Mouse (Mus musculus): ENCODE measurements at regions not wholly inside any gene's neighbourhood (a gene's known extent, or its start where the extent isn't known, plus 50 kb on each side); places are given as distances from the start of the nearest gene placed in this dataset.

DNA sequence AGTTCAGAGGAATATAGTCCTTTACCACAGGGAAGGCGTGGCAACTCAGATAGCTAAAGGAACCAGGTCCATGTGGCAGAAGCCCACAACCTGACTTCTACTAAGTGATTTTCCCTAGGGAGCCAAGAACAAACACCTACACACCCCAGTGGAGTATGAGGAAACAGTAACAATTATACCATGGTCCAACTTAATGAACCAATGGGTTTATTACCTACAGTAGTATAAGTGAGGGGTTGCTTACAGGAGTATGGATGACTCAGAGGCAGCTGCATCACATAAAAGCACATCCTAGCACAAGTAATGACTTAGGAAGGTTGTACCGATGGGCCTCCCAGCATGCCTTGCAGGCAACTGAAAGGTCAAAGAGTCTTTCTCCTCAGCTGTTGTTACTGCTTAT is 98.7 kb upstream of the Cul1 start:
- no peak for DNase-seq

DNA sequence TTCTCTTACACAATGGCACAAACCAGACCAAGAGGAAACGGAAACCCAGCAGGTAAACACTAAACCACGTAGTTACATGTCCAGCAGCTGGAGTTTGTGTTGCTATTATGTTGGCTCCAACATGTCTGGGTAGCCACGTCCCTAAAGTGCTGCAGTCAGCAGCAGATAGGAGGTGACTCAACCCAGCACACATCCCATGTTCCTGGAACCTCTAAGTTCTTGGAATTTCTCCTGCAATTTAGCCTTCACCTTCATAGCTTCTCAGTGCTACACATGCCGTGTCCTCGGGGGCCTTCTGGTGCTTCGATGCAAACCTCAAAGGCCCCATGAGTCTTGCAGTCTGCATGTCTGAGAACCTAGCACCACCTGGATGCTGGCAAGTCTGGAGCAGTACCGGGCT is 97.7 kb upstream of the Cul1 start:
- DNase-seq = no peak

DNA sequence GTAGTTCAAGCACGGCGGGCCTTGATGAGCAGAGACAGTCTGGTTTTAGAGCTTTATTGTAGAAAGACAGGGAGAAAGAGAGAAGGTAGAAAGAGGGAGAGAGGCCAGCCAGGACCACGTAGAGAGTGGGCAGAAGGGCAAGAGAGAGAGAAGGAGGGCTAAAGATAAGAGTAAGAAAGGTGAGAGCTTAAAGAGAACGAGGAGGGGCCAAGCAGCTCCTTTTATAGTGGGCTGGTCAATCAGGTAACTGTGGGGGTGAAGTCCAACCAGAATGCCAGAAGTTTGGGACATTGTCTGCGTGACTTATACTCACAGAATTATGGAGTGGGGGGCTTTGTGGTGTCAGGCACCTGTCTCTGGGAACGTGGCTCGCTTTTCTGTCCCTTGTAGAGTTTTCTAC is 96.7 kb upstream of the Cul1 start:
- no peak for DNase-seq

DNA sequence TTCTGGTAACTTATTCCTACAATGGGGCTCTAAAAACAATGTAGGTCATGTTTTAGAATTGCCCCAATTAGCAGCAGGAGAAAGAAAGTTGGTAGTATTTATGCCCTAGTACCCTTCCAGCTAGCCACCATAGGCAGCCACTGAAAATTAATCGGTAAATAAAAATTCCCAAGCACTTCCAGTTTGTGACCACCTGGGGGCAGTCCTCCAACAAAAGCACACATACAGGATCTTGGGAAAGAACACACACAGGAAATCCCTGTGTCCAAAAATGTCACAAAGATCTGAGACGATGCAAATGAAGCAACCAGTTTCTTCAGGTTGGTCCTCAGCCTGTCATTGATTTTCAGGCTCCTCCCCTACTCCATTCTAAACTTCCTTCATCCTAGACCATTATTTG is 94.5 kb upstream of the Cul1 start:
- DNase-seq = peak; percentile 37

DNA sequence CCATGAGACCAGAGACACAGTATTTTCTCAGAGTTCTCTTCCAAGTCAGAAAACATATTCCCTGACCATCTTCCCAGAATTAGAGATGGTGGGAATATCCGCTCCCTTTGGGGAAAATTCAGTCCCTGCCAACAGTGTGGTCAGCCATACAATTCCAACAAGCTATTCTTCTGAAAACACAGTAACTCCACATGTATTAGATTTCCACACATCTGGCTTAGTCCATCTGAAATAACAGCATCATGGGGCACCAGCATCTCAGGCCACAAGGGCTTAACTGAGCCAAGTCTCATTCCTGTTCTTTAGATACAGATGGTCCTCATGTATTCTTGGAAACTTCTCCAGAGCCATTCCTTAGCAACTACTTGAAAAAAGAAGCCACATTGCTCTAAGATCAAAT is 89.2 kb upstream of the Cul1 start:
- no peak for DNase-seq

DNA sequence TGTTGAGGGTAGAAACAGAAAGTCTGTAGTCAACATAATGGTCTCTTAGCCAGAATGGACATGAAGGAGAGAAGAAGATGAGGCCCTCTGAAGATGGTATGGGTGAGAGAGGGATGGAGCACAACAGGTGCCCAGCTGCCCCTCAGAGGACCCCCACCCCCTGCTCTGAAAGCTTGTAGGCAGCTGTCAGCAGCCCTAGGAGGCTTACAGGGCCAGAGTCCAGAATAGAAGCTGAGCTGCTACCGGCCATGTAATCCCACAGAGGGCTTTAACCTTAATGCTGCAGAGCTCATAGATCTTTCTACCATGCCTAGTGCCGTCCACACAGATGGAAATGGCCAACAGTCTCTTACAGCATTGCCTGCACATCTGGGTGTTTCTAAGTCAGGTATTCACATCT is 88.6 kb upstream of the Cul1 start:
- no peak for DNase-seq

DNA sequence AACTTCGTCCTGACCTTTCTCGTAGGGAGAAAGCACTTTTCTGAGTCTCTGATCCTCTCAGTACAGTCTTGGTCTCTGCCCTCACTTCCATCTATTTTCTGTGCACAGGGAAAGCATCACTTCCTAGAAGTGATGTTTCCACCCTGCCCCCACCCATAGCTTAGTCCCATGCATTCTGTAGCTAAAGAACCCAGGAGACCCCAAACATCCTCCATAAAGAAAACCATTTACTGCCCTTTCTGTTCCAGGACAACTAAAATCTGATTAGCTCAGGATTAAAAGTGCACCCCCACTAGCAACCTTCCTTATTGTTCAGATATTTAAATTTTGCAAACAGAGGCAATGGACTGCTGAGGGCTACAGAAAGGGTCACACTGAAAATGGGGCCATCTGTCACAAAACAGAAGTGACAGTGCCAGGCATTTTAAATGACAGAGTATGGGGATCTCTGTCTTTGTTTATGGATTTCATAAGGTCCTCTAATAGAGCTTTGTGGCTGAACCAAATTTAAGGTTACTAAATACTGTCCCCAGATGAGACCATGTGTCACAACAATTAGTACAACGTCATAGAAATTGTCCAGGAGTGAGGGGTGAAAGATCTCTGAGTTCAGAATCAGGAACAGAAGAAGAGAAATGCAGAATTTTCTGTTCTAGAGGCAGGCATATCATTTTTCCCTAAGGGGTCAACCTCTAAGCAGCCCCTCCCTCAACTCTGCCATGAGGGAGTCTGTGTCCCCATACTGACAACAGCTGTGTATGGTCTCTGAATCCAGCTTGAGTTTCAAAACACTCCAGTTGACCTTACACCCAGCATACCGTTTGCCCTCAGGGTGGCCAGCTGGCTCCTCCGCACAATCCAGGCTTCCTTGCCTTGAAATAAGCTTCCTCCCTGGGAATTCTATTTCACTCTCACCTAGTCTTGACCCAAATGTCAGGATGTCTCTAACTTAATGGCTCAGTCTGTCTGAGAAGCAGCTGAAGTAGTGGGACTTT is 87.2 kb upstream of the Cul1 start:
- no peak for DNase-seq

DNA sequence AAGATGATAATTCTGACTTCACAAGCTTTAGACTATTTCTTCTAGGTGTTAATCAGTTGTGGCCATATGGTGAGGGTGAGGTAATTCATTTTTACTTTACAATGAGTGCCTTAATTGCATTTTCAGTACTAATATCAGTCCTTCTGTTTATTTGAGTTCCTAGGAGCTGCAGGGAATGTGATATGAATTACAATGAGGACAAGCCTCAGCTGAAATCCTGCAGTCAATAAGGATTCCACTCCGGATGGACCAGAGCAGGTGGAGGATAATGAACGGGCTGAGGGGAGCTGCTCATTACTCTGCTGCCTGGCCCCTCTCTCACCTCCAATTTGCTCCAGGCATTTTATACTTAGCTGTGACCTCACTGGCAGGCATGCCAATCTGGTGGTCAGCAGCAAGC is 85.7 kb upstream of the Cul1 start:
- no peak for DNase-seq

DNA sequence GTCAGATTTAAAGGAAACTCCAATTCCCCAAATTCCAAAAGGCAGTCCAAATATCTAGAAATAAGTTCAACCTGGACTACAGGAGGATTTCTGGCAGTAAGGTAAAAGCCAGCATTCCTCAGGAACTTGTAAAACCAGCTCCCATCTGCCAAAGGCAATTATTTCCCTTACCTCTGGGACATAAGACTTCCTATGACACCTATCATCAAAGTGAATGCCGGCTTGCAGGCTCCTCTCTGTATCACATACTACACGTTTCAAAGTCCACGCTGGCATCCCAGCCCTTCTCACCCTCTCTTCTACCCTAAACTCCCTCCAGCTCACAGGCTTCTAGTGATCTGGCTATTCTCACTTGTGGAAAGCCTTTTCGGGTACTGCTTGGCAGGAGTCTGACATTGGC is 77.5 kb upstream of the Cul1 start:
- no peak for DNase-seq

DNA sequence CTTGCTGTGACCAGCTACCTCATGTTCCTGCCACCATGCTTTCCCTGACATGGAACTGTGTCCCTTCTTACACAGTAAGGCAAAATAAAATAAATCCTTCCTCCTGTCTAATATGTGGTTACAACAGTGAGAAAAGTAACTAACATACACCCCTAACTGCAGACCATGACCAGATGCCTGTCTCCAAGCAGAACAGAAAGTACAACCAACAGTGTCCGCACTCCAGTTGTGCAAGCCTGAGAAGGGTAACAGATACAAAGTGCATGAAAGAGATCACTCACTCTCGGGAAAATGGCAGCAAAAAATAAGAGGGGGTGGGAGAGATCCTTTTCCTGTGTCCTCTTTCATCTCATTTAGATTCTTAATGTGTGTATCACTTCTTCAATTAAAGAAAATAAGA is 71.7 kb upstream of the Cul1 start:
- DNase-seq = no peak

DNA sequence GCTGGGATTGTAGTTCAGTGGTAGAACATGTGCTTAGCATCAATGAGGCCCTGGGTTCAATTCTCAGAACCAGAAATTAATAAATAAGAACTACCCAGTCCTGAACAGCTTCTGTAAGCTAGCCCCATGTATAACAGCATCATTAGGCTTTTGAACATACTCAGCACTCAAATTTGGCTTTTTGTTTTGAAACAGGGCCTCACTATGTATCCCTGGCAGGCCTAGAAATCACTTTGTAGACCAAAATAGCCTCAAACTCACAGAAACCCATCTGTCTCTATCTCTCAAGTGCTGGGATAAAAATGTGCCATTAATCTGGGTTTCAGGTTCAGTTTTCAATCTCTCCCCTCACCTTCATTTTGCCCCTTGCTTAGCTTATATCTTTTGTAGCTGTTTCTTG is 66.6 kb upstream of the Cul1 start:
- no peak for DNase-seq

DNA sequence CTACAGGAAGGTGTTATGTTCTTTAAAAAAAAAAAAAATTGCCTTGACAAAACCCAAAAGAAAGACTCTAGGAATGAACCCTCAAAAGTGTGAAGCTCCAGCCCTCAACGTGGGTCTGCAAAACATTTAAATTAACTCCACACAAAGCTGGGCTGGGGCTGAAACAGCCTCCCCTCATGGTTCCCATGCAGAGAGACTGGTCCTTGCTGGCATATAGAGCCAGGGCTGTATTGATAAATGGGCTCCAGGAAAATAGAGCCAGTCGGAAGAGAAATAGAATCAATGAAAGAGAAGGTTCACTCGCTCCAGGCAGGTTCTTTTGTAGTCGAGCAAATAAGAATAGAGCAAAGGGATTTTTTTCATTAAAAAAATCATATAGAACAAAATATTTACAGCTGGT is 63.3 kb upstream of the Cul1 start:
- DNase-seq = no peak

DNA sequence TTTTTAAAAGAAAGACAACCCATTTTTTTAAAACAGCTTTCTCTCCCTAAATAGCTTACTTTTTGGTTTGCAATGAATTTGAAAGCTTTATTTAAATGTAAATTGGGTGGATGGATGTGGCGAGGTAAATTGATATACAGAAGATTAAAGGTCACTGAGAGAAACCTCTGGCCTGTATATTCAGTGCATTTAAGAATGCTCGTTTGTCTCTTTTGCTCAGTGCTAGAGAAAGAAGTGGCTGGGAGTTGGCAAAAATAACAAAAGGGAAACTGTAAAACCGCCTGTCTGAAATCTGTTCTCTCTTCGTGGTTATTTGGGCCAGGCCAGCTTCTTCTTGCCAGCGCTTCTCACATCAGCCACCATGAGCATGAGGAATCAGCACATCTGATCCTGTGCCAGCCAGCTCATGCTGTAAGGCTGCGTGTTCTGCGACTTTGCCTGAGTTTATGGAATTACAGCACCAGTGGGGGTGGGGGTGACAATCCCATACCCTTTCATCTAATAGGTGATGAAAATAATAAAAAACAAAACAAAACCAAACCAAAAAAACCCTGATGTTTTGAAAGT is 62.7 kb upstream of the Cul1 start:
- DNase-seq = no peak

DNA sequence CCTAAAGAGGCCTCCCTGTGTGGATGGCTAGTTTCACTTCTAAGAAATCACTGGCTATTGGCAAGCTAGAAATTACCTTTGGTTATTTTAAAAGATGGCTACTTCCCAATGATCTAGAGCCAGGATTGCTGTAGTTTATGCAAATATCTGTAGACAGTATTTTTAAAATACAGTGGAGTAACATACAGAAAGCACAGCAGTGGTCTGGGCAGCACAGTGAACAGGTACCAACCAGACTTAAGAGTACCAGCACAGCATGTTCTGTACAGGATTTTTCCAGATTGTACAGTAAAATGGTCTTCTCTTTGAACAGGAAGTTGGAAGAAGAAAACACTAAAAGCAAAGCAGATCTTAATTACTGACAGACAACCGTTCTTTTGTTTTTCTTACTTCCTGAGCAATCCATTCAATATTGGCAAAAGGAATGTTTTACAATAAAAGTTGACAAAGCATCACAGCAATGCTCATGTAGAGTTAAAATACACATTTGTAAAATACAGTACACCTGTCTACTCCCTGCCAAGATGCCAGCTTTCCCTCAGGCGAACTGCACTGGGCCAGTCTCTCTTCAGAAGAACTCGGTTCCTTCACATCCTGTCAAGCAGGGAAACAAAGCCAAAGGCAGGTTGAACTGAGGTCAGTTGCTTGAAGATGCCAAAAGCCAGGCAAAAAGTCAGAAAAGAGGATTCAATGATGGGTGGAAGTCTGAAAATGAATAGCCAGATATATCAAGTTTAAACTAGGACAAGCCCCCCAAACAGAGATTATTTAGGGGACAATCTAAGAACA is 62.0 kb upstream of the Cul1 start:
- DNase-seq = no peak

DNA sequence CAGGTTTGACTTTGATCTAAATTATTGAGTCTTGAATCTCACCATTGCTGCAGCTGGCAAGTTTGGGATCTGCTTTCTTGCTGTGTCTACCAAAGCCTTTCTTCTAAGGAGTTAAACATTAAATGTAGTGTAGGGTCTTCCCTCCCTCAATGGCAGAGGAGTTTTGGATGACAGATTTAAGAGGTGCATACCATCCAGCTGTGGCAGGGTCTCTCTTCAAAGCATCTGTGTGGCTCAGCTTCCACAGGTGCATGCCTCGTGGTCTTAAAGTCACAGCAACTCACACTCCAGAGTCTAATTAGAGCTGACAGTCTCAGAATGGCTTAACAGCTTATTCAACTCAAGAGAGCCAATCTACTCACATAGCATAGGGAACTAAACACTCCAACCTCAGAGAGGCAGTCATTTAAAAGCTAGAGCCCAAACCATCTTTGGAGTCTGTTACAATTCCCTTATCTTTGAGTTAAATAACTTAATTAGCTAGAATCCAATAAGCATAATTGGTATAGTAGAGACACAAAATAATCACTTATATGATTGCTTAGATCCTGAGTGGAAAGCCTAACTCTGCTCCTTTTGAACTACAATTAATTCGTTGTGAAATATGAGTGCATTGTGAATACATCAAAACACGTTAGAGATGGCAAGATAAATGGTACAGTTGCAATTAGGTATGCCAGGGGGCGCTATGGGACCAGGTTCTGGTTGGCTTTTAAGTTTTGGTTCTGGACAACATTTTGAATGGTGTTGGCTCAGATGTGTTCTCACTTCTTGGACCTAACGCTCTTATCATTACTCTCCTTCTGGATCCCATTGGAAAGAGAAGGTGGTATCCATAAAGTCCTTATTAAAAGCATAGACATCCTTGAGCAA is 57.5 kb upstream of the Cul1 start:
- peak; percentile 43 for DNase-seq

Data from cerebellum, adult 8-10 months (tissue).